Mouse (Mus musculus): ENCODE results near the gene Exosc1.
"Not testable (repeated sequence)": the region's sequence is repeated elsewhere in the genome, so short reads cannot be mapped to it uniquely, and the experiment has no call there.

The Exosc1 gene

DNA sequence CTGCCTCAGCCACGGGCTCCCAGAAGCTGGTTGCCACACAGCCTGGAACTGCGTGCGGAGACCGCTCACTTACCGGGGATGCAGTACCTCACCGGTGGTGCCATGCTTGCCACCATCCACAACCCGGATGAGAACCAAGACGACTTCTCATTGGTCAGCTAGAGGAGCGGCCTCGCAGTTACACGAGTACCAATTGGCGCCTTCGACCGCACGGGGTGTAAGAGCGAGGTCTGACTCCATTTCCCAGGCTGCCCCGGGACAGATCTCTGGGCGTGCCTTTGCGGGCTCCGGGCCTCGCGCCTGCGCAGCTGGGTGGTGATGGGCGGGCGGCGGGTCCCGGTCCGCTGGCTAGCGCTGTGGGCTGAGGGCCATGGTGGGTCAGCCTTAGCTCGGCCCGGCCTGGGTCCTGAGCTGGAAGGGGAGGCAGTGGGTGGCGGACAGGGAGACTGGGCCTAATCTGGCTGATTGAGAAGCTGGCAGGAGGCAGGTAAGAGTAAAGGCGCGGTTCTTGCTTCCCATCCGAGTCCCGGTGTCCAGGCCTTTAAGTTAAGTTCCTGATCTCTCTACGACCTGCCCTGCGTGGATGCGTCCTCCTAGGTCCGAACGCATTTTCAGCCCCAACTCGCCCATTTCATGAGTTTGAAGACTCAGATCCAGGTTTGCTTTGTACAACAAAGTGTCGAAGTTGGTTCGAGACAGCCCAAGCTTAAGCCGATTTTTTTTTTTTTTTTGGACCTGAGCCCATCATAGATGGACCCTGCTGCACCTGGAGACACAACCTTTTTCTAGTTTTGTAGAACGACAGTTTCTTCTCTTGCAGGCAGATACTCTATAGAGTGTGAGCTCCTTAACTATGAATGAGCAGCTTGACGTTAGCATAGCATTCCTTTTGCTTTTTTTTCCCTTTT is at the start of gene Exosc1, which contains the start of gene Zdhhc16:
TSS of gene Exosc1 (minus strand) at position 245 of the 908 bp plus-strand sequence.
TSS of gene Zdhhc16 (plus strand) at position 302 of the 908 bp plus-strand sequence.
- DNase-seq (ENCODE audit: low spot score in 2 of 2), result peak; percentile 99

GRCm38 (mm10) chr19:41982791-41983150 is 49.5 kb upstream of the Exosc1 start:
- DNase-seq (ENCODE audit: low spot score in 2 of 2), result no peak

DNA sequence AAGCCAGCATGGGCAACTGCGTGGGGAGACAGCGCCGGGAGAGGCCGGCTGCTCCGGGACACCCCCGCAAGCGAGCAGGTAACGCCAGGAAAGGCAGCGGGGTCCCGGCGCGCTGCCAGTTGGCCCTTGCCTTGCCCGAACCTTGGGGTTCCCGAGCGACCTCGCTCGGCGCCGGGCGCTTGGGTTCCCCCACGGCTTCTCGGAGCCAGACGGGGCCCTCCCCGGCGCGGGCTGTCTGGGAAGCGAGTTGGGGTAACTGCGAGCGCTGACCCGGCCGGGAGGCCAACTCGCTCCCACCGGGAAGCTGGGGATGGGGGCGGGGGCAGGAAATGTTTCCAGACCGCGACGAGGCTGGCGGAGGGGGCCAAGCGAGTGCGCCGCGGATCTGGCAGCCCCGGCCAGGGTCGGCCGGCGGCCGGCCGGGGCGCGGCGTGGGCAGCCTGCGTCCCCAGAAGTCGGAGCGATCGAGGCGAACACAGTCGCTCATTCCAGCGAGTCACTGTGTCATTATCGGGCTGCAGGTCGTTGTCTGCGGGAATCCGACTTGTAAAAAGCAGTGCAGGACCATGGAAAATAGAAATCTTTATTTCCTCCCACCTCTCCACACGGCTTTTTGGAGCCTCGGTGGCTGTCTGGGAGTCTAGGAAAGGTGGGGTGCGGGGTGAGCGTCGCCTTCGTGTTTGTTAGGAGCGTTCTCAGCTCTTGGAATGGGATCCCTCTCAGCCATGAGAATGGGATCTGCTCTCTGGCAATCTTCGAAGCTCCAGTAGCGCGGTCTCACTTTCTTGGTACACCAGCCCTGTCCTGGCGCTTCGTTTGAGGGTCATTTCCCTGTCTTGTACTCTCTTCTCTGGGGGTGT is 48.9 kb upstream of the Exosc1 start:
- DNase-seq (ENCODE audit: low spot score in 2 of 2), result peak in 1 of 2 experiments; percentile 13

GRCm38 (mm10) chr19:41981595-41981927 is 48.3 kb upstream of the Exosc1 start, which contains the start of gene Ubtd1:
TSS of gene Ubtd1 (plus strand) at chr19:41981763.
- no peak for DNase-seq (ENCODE audit: low spot score in 2 of 2)

- peak; percentile 95 to 98 for DNase-seq (ENCODE audit: low spot score in 2 of 2)
These were observed 47.8 kb upstream of the Exosc1 start, which contains the start of gene Mms19 for GRCm38 (mm10) chr19:41980819-41981594. TSS of gene Mms19 (minus strand) at chr19:41981157.

GRCm38 (mm10) chr19:41980422-41980818 is 47.2 kb upstream of the Exosc1 start:
- no peak for DNase-seq (ENCODE audit: low spot score in 2 of 2)

GRCm38 (mm10) chr19:41973891-41974794 is 40.9 kb upstream of the Exosc1 start:
- DNase-seq (ENCODE audit: low spot score in 2 of 2), result peak in 1 of 2 experiments; percentile 15

- no peak for DNase-seq (ENCODE audit: low spot score in 2 of 2)
These were observed 36.4 kb upstream of the Exosc1 start for GRCm38 (mm10) chr19:41969618-41970017.

DNA sequence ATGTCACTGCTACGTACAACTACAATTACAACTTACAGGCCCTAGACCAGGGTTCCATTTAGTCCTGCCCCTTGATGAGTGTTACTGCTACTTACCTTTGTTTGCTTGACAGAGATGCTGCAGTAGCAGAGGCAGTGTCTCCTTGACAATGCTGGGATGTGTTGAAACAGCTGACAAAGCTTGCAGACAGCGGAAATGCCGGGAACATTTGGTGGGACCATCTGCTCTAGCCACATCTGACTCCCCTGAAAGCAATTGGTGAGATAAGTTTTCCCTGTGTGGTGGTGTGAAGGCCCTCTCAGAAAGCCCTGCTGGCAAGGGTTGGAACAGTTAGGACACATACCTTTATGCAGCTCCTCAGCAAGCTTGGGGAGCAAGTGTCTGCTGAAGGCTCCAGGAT is 20.4 kb upstream of the Exosc1 start:
- no peak for DNase-seq (ENCODE audit: low spot score in 2 of 2)

GRCm38 (mm10) chr19:41952287-41952686 is 19.1 kb upstream of the Exosc1 start:
- DNase-seq (ENCODE audit: low spot score in 2 of 2), result no peak

GRCm38 (mm10) chr19:41943841-41944240 is 10.6 kb upstream of the Exosc1 start:
- no peak for DNase-seq (ENCODE audit: low spot score in 2 of 2)

DNA sequence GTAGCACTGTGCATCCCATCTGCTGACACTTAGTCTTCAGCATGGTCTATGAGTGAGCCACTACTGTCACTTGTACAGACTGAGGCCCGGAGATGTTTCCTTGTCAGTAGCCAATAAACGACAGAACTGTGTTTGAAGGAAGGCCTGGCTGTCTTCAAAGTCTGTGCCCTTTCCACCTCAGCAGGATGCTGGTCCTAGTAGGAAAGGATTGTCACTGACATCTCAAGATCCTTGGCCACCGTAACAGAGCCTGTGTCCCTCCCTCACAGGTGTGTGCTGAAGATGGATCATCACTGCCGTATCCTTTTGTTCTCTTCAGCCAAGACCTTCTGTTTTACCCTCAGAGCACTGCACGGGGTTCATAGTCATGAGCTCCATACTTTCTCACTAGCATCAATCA is 5.3 kb upstream of the Exosc1 start:
- no peak for DNase-seq (ENCODE audit: low spot score in 2 of 2)

- no peak for DNase-seq (ENCODE audit: low spot score in 2 of 2)
These were observed 2.7 kb upstream of the Exosc1 start for GRCm38 (mm10) chr19:41935921-41936320.

DNA sequence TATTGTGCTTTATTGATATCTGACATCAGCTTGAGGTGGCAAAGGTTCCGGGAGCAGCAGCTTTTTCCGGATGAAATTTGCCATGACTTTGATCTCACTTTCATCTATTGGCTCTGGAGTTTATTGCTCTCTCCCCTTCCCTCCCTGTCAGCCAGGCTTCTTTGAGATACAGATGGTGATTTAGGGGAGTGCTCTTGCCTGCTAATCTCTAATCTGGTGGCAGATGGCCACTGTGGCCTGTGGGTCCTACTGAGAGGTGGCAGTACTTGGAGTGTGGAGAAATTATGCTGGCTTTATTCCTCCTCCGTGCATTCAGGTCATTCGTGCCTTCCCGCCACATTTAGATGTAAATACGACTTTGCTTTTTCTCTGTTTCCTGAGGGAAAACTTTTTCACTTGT is 901 bp upstream of the Exosc1 start:
- no peak for DNase-seq (ENCODE audit: low spot score in 2 of 2)

- no peak for DNase-seq (ENCODE audit: low spot score in 2 of 2)
These were observed 537 bp downstream of the Exosc1 start for GRCm38 (mm10) chr19:41932686-41933085.

DNA sequence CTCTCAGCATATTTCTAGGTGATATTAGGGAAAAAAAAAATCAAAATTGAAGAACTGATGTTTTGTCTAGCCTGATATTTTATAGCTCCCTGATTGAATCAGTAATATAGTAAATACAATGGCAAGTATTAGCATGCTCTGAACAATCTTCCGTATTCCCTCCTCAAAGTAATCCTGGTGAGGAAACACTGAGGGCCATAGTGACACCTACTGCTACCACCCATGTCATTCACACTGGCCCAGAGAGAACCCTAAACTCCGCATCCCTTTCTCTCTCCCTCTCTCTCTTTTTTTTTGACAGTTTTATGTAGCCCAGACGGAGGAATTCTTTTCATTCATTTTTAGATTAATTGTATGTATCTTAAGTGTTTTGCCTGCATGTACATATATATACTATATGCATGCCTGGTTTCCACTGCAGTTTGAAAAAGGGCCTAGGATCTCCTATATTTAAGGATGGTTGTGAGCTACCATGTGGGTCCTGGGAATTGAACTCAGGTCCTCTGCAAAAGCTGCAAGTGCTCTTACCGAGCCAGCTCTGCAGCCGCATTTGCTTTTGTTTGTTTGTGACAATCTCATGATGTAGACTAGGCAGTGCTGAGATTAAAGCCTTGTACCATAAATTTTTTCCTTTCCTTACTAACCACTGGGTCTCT is 12.7 kb downstream of the Exosc1 start:
- DNase-seq (ENCODE audit: low spot score in 2 of 2), result no peak

DNA sequence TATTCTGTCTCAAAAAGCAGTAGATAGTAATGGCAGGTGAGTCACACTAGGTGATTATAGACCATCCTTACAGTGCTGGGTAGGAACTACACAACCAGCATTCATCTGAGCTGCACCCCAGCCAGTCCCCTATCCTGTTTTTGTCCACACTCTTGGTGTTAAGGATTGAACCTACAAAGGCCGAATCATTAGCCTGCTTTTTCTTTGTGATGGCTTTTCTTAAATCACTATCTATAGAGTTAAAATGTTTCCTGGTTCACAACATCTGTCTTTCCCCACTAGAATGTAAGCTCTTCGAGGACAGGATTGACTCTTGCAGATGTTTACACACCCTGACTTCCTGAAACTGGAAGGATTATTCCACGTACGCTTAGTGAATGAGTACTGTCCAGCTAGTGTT is 13.8 kb downstream of the Exosc1 start:
- DNase-seq (ENCODE audit: low spot score in 2 of 2), result no peak

GRCm38 (mm10) chr19:41916853-41917252 is 16.4 kb downstream of the Exosc1 start:
- no peak for DNase-seq (ENCODE audit: low spot score in 2 of 2)

GRCm38 (mm10) chr19:41915294-41915693 is 17.9 kb downstream of the Exosc1 start:
- DNase-seq (ENCODE audit: low spot score in 2 of 2), result no peak

DNA sequence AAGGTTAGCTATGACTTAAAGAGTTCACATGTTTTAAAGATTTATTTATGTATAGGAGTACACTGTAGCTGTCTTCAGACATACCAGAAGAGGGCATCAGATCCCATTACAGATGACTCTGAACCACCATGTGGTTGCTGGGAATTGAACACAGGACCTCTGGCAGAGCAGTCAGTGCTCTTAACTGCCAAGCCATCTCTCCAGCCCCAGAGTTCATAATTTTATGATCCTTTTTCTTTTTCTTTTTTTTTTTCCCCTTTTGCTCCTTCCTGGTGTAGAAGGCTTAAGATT is 18.7 kb downstream of the Exosc1 start:
- DNase-seq (ENCODE audit: low spot score in 2 of 2), result not testable (repeated sequence)
